Mouse (Mus musculus) cortical plate, adult 2 months (tissue): ENCODE measurements around the gene Sulf2. TPM values are rescaled to one million over a fixed set of nuclear protein-coding genes. Genes with fewer than 3 reads are reported as not detected.

Source experiments
- H3K27ac ChIP-seq: fragments of 200-500 bp; 2 replicates; pipeline ENCODE4 v1.5.1; 2012; ENCODE audit warnings: low read length, control low read depth, inconsistent platforms; ENCODE audit not compliant: insufficient read depth
- H3K4me1 ChIP-seq: fragments of 200-500 bp; 2 replicates; pipeline ENCODE4 v1.6.1; 2011; ENCODE audit warnings: low read length; ENCODE audit not compliant: control insufficient read depth, insufficient read depth
- H3K4me3 ChIP-seq: fragments of 200-500 bp; 2 replicates; pipeline ENCODE4 v1.5.1; 2011; ENCODE audit warnings: mild to moderate bottlenecking, low read length, control low read depth; ENCODE audit not compliant: insufficient read depth
- CTCF ChIP-seq: fragments of 200-500 bp; IDR thresholded peaks from 2 replicates; pipeline ENCODE4 v1.5.1; 2011; ENCODE audit warnings: mild to moderate bottlenecking, control low read depth, low read length; ENCODE audit not compliant: insufficient read depth; ENCODE audit errors: extremely low read depth
- POLR2A ChIP-seq: fragments of 200-500 bp; IDR thresholded peaks from 2 replicates; pipeline ENCODE4 v1.6.1; 2011; ENCODE audit warnings: mild to moderate bottlenecking, low read length, control low read depth; ENCODE audit not compliant: insufficient read depth; ENCODE audit errors: extremely low read depth
- polyA plus RNA-seq: library from polyadenylated mRNA; depleted of rRNA; stranded (reverse); fragments of >200 nt; gene quantifications from 2 replicates; pipeline ENCODE4 v1.2.3, GENCODE M21; 2012

Sulf2 gene
- polyA plus RNA-seq, 1 experiment, result 69.5 TPM

DNA sequence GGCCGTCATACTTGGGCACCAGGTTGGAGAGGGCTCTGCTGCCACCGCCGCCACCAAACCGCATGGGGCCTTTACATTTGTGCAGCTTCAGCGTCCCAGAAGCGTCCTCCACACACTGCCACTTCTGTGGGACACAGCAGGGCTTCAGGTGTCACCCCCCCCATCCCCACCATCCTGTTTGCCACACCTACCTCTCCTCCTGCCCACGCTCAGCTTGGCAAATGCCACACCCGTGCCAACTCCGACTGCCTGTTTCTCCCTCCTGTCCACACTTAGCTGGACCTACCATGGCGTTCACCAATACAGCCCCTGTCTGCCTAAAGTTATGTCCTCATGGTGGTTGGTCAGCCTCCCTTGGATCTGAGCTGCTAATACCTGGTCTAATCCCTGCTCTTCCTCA, 72.8 kb downstream of the Sulf2 start:
- TF ChIP-seq CTCF, result no peak
- no peak for TF ChIP-seq POLR2A
- no peak overlapping the region for H3K4me3 ChIP-seq
- H3K4me1 ChIP-seq, result no peaks in the 10 kb centered on the region
- H3K27ac ChIP-seq, result no peak overlapping the region

DNA sequence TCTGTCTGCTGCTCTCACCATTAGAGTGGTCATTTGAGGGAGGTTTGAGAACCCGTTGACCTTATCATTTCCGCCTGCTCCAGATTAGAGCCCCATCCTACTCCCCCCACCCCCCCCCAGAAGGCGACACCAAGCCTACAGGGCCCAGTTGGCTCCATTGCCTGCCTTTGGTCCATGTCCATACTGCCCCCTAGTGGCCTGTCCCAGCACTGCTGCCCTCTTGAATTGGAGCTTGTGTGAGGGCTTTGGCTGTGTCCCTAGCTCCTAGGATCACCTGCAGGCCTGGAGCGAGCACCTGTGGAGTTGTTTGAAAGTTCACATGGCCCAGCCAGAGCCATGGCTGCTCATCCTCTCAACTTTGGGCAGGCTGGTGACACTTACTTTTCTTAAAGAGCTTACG, 73.3 kb downstream of the Sulf2 start:
- no peak overlapping the region for H3K4me3 ChIP-seq
- TF ChIP-seq CTCF (peak; percentile 80), POLR2A (no peak)
- no peak overlapping the region for H3K27ac ChIP-seq
- H3K4me1 ChIP-seq, result no peaks in the 10 kb centered on the region

DNA sequence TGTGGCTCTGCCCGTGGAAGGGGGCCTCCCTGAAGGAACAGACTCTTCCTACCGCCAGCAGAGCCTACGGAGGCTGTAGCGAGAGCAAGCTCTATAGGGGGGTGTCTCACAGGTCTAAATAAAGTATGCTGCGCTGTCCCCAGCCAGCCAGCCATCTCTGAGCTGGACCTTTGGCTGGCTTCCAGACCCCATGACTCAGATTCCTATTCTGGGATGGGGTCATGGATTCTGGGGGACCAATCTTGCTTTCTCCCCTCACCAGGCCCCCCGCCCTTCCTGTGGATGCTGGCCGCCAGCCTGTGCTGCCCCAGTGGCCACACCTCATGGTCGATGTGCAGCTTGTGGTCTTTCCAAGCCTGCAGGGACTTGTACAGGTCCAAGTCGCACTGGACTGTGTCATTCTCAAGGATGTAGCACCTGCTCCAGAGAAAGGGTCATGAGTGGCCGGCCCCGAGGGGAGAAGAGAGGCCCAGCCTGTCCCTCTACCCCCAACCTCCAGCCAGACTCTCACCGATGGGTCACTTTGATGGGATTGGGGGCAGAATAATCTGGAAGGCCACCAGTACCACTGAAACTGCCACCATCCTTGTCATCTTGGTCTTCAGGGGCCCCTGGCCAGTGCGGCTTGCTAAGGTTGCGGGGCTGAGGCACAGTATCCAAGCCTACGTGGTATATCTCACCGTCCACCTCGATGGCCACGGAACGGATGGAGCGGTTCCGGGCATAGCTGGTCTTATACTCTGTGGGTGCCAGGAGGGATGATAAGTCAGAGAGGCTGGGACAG, 74.3 kb downstream of the Sulf2 start:
- no peak overlapping the region for H3K27ac ChIP-seq
- H3K4me3 ChIP-seq, result no peak overlapping the region
- H3K4me1 ChIP-seq, result no peaks in the 10 kb centered on the region
- no peak for TF ChIP-seq POLR2A
- TF ChIP-seq CTCF, result no peak

DNA sequence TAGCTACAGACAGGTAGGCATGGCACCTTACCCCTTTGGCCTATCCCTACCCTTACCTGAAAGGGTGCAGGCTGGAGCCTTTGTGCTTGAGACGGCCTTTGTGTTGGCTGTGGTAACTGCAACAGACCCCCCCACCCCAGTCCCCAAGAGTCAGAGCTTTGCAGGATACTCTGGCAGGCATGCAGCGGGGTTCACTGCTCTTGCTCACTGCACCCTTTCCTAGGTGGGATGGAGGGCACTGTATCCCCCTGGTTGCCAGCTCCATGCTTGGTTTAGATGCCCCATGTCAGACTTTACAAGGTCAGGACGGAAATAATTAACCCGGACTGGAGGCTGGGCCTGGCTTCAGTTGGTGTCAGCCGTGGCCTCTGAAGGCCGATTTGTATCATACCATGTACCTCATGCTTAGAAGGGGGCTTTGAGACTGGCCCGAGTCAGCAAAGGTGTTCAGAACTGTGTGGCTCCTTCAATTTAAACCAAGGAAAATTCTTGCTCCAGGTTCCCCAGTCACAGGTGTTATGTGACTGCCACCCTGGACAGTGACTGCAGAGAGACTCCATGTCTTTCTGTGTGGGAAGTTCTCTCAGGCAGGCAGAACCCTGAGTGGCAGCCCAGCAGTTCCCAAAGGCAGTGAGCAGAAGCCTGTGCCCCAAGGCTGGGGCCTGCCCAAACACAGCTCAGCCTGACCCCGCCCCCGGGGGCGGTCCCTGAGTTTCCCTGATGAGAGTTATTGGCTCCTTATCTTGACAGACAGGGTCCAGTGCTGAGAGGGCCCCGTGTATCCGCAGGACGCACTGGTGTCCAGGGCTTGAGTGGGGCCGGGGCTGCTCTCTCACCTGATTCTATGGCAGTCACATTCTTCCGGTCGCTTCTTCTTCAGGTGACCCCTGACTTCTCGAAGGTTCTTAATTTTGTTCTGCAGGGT, 75.2 kb downstream of the Sulf2 start:
- TF ChIP-seq POLR2A, result no peak
- no peak for TF ChIP-seq CTCF
- H3K4me3 ChIP-seq, result no peak overlapping the region
- H3K27ac ChIP-seq, result no peak overlapping the region
- H3K4me1 ChIP-seq, result no peaks in the 10 kb centered on the region

DNA sequence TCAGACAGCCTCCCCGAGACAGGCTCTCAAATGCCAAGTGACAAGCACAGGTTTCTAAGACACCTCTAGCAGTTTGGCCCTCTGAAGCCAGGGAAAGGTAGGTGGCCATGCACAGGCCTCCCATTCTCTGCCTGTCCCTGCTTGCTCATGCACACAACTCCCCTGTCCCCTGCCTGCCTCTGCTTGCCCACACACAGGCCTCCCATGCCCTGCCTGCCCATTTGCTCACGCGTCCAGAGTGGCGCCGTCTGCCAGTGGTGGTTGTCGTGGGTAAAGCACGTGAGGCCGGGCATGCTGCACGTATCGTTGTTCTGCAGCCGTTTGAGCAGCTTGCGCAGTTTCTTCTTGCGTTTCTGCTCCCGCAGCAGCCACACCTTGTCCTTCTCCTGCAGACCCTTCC, 76.2 kb downstream of the Sulf2 start:
- TF ChIP-seq POLR2A (no peak), CTCF (no peak)
- Histone ChIP-seq H3K4me1 (no peaks in the 10 kb centered on the region), H3K4me3 (no peak overlapping the region), H3K27ac (no peak overlapping the region)

DNA sequence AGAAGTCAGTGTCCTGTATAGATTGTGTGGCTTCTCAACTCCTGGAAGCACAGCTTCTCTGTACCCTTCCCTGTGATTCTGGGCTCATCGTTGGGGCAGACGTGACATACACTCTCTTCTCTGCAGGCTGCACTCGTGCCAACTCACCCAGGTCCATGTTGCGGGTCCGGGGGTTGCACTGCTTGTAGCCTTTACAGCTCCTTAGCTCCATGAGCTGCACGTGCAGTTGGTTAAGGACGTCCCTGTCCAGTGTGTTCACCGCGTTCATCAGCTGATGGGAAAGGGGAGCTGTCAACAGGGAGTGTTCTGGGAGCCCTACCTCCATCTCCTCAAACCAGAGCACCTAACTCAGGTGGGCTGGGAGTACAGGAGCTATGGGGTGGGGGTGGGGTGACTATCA, 78.1 kb downstream of the Sulf2 start:
- H3K27ac ChIP-seq, result no peak overlapping the region
- TF ChIP-seq POLR2A (no peak), CTCF (no peak)
- H3K4me1 ChIP-seq, result no peaks in the 10 kb centered on the region
- no peak overlapping the region for H3K4me3 ChIP-seq

DNA sequence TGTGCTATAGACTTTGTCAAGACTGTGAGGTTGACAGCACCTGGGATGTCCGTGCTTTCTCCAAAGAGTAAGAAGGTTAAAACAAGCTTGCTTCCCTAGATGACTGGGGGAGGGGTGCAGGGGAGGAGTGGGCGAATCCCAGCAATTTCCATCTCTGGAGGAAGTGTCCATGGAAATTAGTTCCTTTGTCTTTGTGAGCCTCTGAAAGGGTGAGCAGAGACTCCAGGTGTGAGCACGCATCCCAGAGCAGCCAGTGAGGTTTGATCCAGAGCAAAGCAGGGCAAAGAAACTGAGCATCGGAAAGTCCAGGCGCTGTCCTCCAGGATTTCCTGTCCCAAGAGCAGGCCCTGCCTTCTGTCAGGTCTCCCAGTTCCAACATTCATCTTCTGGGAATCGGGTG, 81.1 kb downstream of the Sulf2 start:
- Histone ChIP-seq H3K27ac (no peak overlapping the region), H3K4me1 (no peaks in the 10 kb centered on the region), H3K4me3 (no peak overlapping the region)
- TF ChIP-seq POLR2A, result no peak
- no peak for TF ChIP-seq CTCF

DNA sequence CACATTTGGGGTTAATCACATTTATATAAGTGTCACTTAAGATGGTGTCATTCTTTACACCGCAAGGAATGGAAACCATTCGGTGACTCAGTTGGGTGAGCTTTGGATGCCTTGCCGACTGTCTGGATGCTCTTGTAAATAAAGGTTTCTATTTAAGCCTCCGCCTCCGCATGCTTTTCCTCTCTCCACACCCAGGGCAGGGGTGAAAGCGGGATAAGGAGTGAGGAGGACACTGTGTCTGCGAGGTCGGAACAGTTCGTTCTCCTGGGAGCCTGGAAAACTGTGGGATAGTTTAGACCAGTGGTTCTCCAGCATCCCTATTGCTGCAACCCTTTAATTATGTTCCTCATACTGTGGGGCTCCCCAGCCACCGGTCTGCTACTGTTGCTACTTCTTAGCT, 82.4 kb downstream of the Sulf2 start:
- no peaks in the 10 kb centered on the region for H3K4me1 ChIP-seq
- H3K27ac ChIP-seq, result no peak overlapping the region
- H3K4me3 ChIP-seq, result no peak overlapping the region
- TF ChIP-seq CTCF (no peak), POLR2A (no peak)

DNA sequence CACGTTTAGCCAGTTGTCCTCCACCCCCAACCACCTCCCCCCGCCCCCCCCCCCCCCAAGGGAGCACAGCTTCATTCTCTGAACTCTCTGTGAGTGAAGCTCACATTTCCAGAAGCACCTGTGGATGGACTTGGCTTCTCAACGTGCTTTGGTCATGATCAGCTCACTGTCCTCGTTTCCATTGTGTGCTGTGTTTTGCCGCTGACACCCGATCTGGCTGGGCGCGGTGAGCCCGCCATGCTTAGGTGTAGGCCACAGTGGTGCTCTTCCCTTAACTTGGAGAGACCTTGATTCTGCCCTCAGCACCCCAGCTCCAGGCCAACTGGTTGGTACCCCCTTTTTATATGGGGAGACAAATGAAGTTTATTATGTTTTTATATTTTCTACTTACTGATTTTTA, 83.6 kb downstream of the Sulf2 start:
- H3K4me3 ChIP-seq, result no peak overlapping the region
- H3K27ac ChIP-seq, result no peak overlapping the region
- TF ChIP-seq CTCF (no peak), POLR2A (no peak)
- no peaks in the 10 kb centered on the region for H3K4me1 ChIP-seq
